Mouse (Mus musculus) midbrain, embryonic 11.5 days (tissue): ENCODE measurements at regions not wholly inside any gene's neighbourhood (a gene's known extent, or its start where the extent isn't known, plus 50 kb on each side); places are given as distances from the start of the nearest gene placed in this dataset.

Experiments used
- ATAC-seq: fragments of 200-750 bp; cut with Nextera tagmentation; 2 replicates; pipeline ENCODE4 v1.8.0; 2017; ENCODE audit warnings: moderate TSS enrichment, moderate library complexity; ENCODE audit not compliant: low FRiP score
- DNase-seq: peaks from one replicate; pipeline ENCODE4 v3.0.0; 2015; ENCODE audit warnings: low spot score; ENCODE audit errors: missing footprints
- H3K27ac ChIP-seq: fragments of 300-500 bp; sonication (generic); 2 replicates; pipeline ENCODE4 v1.5.1; 2014; ENCODE audit warnings: low read depth, low read length
- H3K27me3 ChIP-seq: fragments of 300-500 bp; sonication (generic); 2 replicates; pipeline ENCODE4 v1.6.1; 2014; ENCODE audit warnings: mild to moderate bottlenecking, low read length, moderate library complexity, mixed read lengths; ENCODE audit not compliant: control insufficient read depth, insufficient read depth
- H3K36me3 ChIP-seq: fragments of 300-500 bp; sonication (generic); 2 replicates; pipeline ENCODE4 v1.6.1; 2014; ENCODE audit warnings: mild to moderate bottlenecking, low read length, moderate library complexity, mixed read lengths; ENCODE audit not compliant: control insufficient read depth, insufficient read depth
- H3K4me1 ChIP-seq: fragments of 300-500 bp; sonication (generic); 2 replicates; pipeline ENCODE4 v1.6.1; 2014; ENCODE audit warnings: low read length; ENCODE audit not compliant: control insufficient read depth, insufficient read depth
- H3K4me2 ChIP-seq: fragments of 300-500 bp; sonication (generic); 2 replicates; pipeline ENCODE4 v1.6.1; 2014; ENCODE audit warnings: mild to moderate bottlenecking, moderate library complexity
- H3K4me3 ChIP-seq: fragments of 300-500 bp; sonication (generic); 2 replicates; pipeline ENCODE4 v1.5.1; 2014; ENCODE audit warnings: low read depth, low read length
- H3K9ac ChIP-seq: fragments of 300-500 bp; sonication (generic); 2 replicates; pipeline ENCODE4 v1.6.1; 2014; ENCODE audit warnings: low read length
- H3K9me3 ChIP-seq: fragments of 300-500 bp; sonication (generic); 2 replicates; pipeline ENCODE4 v1.6.1; 2016; ENCODE audit warnings: low read length; ENCODE audit not compliant: control insufficient read depth
- WGBS: fragments of 180-500 bp; shearing (Covaris S2); extraction: QIAGEN DNeasy Blood & Tissue Kit; methylation state at CpG from one replicate; pipeline ENCODE4 v1.1.7; 2014; 5-methylcytosine and 5-hydroxymethylcytosine counted together

- Histone ChIP-seq H3K4me1 (no peaks in the 10 kb centered on the region), H3K4me2 (no peak overlapping the region), H3K27me3 (no peaks in the 10 kb centered on the region), H3K4me3 (no peak overlapping the region), H3K36me3 (no peaks in the 10 kb centered on the region), H3K9ac (no peak overlapping the region), H3K9me3 (no peaks in the 10 kb centered on the region), H3K27ac (no peak overlapping the region)
- 74% methylated on average over 1 of the region's 1 CpGs for WGBS
- ATAC-seq (no peak), DNase-seq (no peak)
These were observed 1685.5 kb upstream of the Dsel start for GRCm38 (mm10) chr1:113550172-113550571.

- no peak overlapping the region for H3K9ac ChIP-seq
- no peaks in the 10 kb centered on the region for H3K36me3 ChIP-seq
- H3K4me2 ChIP-seq, result no peak overlapping the region
- H3K27me3 ChIP-seq, result no peaks in the 10 kb centered on the region
- ATAC-seq (no peak), DNase-seq (no peak)
- no peak overlapping the region for H3K27ac ChIP-seq
- no peaks in the 10 kb centered on the region for H3K9me3 ChIP-seq
- H3K4me1 ChIP-seq, result no peaks in the 10 kb centered on the region
- H3K4me3 ChIP-seq, result no peak overlapping the region
These were observed 1675.3 kb upstream of the Dsel start for GRCm38 (mm10) chr1:113539981-113540380.

- H3K27me3 ChIP-seq, result no peaks in the 10 kb centered on the region
- H3K4me3 ChIP-seq, result no peak overlapping the region
- H3K9me3 ChIP-seq, result no peaks in the 10 kb centered on the region
- no peaks in the 10 kb centered on the region for H3K4me1 ChIP-seq
- H3K36me3 ChIP-seq, result no peaks in the 10 kb centered on the region
- H3K9ac ChIP-seq, result no peak overlapping the region
- WGBS, result 95% methylated on average over 3 of the region's 3 CpGs
- no peak overlapping the region for H3K4me2 ChIP-seq
- no peak for DNase-seq
- ATAC-seq, result no peak
- H3K27ac ChIP-seq, result no peak overlapping the region
These were observed 1665.8 kb upstream of the Dsel start for GRCm38 (mm10) chr1:113530553-113530952.

- no peaks in the 10 kb centered on the region for H3K4me1 ChIP-seq
- no peak for ATAC-seq
- no peak overlapping the region for H3K9ac ChIP-seq
- H3K27me3 ChIP-seq, result no peaks in the 10 kb centered on the region
- H3K4me2 ChIP-seq, result no peak overlapping the region
- DNase-seq, result no peak
- WGBS, result 63% methylated on average over 2 of the region's 2 CpGs
- no peaks in the 10 kb centered on the region for H3K36me3 ChIP-seq
- no peak overlapping the region for H3K4me3 ChIP-seq
- H3K9me3 ChIP-seq, result no peaks in the 10 kb centered on the region
- no peak overlapping the region for H3K27ac ChIP-seq
These were observed 1631.3 kb upstream of the Dsel start for GRCm38 (mm10) chr1:113495987-113496386.

GRCm38 (mm10) chr1:113490243-113491003, 1625.7 kb upstream of the Dsel start:
- 84% methylated on average over 5 of the region's 5 CpGs for WGBS
- Histone ChIP-seq H3K4me2 (no peak overlapping the region), H3K36me3 (no peaks in the 10 kb centered on the region), H3K9ac (no peak overlapping the region), H3K27me3 (no peaks in the 10 kb centered on the region), H3K9me3 (no peaks in the 10 kb centered on the region), H3K27ac (no peak overlapping the region), H3K4me3 (no peak overlapping the region), H3K4me1 (no peaks in the 10 kb centered on the region)
- no peak for DNase-seq
- no peak for ATAC-seq

GRCm38 (mm10) chr1:113456538-113457273, 1592.0 kb upstream of the Dsel start:
- Histone ChIP-seq H3K4me2 (no peak overlapping the region), H3K36me3 (no peaks in the 10 kb centered on the region), H3K9ac (no peak overlapping the region), H3K4me1 (no peaks in the 10 kb centered on the region), H3K27me3 (no peaks in the 10 kb centered on the region), H3K4me3 (no peak overlapping the region), H3K27ac (no peak overlapping the region), H3K9me3 (no peaks in the 10 kb centered on the region)
- 79% methylated on average over 7 of the region's 7 CpGs for WGBS
- DNase-seq (no peak), ATAC-seq (no peak)

GRCm38 (mm10) chr1:113433701-113434100, 1569.0 kb upstream of the Dsel start:
- no peak overlapping the region for H3K9ac ChIP-seq
- ATAC-seq, result no peak
- no peak overlapping the region for H3K4me2 ChIP-seq
- H3K9me3 ChIP-seq, result no peaks in the 10 kb centered on the region
- H3K27me3 ChIP-seq, result no peaks in the 10 kb centered on the region
- 75% methylated on average over 1 of the region's 1 CpGs for WGBS
- H3K4me3 ChIP-seq, result no peak overlapping the region
- DNase-seq, result no peak
- no peaks in the 10 kb centered on the region for H3K4me1 ChIP-seq
- H3K27ac ChIP-seq, result no peak overlapping the region
- no peaks in the 10 kb centered on the region for H3K36me3 ChIP-seq

- ATAC-seq (no peak), DNase-seq (no peak)
- no peaks in the 10 kb centered on the region for H3K4me1 ChIP-seq
- no peaks in the 10 kb centered on the region for H3K36me3 ChIP-seq
- no peak overlapping the region for H3K9ac ChIP-seq
- no peak overlapping the region for H3K27ac ChIP-seq
- no peak overlapping the region for H3K4me2 ChIP-seq
- no peaks in the 10 kb centered on the region for H3K27me3 ChIP-seq
- no peaks in the 10 kb centered on the region for H3K9me3 ChIP-seq
- no peak overlapping the region for H3K4me3 ChIP-seq
These were observed 1566.5 kb upstream of the Dsel start for GRCm38 (mm10) chr1:113431266-113431665.

GRCm38 (mm10) chr1:113412858-113413257, 1548.1 kb upstream of the Dsel start:
- ATAC-seq (no peak), DNase-seq (no peak)
- Histone ChIP-seq H3K27me3 (no peaks in the 10 kb centered on the region), H3K9ac (no peak overlapping the region), H3K27ac (no peak overlapping the region), H3K4me3 (no peak overlapping the region), H3K4me1 (no peaks in the 10 kb centered on the region), H3K4me2 (no peak overlapping the region), H3K36me3 (no peaks in the 10 kb centered on the region), H3K9me3 (no peaks in the 10 kb centered on the region)
- WGBS, result 81% methylated on average over 3 of the region's 3 CpGs
